Mouse (Mus musculus) limb, embryonic 14.5 days (tissue): ENCODE results near the gene Dnah2. TPM values are rescaled to one million over a fixed set of nuclear protein-coding genes. Genes with fewer than 3 reads are reported as not detected.

Experiments used
- ATAC-seq: fragments of 200-750 bp; cut with Nextera tagmentation; 2 replicates; pipeline ENCODE4 v1.8.0; 2017; ENCODE audit warnings: low read depth, moderate number of reproducible peaks, moderate TSS enrichment; ENCODE audit not compliant: low FRiP score
- DNase-seq: peaks from one replicate; pipeline ENCODE4 v3.0.0-alpha.2; 2015; ENCODE audit warnings: low spot score
- H3K27ac ChIP-seq: fragments of 300-500 bp; sonication (generic); replicated peaks from 2 replicates; pipeline ENCODE4 v1.5.1; 2014; ENCODE audit warnings: low read depth, mild to moderate bottlenecking, low read length, moderate library complexity, mixed read lengths
- H3K27me3 ChIP-seq: fragments of 300-500 bp; sonication (generic); 2 replicates; pipeline ENCODE4 v1.6.1; 2014; ENCODE audit warnings: low read length, mixed read lengths; ENCODE audit not compliant: control insufficient read depth, insufficient read depth
- H3K36me3 ChIP-seq: fragments of 300-500 bp; sonication (generic); 2 replicates; pipeline ENCODE4 v1.6.1; 2014; ENCODE audit warnings: mild to moderate bottlenecking, low read length, moderate library complexity, mixed read lengths; ENCODE audit not compliant: control insufficient read depth, insufficient read depth
- H3K4me1 ChIP-seq: fragments of 300-500 bp; sonication (generic); 2 replicates; pipeline ENCODE4 v1.6.1; 2014; ENCODE audit warnings: antibody characterized with exemption, low read length, mixed read lengths; ENCODE audit not compliant: control insufficient read depth, insufficient read depth
- H3K4me2 ChIP-seq: fragments of 300-500 bp; sonication (generic); replicated peaks from 2 replicates; pipeline ENCODE4 v1.6.1; 2014; ENCODE audit warnings: low read depth, mild to moderate bottlenecking, low read length, moderate library complexity; ENCODE audit not compliant: severe bottlenecking
- H3K4me3 ChIP-seq: fragments of 300-500 bp; sonication (generic); replicated peaks from 2 replicates; pipeline ENCODE4 v1.5.1; 2014; ENCODE audit warnings: low read length
- H3K9ac ChIP-seq: fragments of 300-500 bp; sonication (generic); 2 replicates; pipeline ENCODE4 v1.6.1; 2014; ENCODE audit warnings: mild to moderate bottlenecking, low read depth, low read length, moderate library complexity; ENCODE audit not compliant: severe bottlenecking
- H3K9me3 ChIP-seq: fragments of 300-500 bp; sonication (generic); 2 replicates; pipeline ENCODE4 v1.6.1; 2016; ENCODE audit warnings: low read length; ENCODE audit not compliant: control insufficient read depth
- POLR2A ChIP-seq: fragments of 200-500 bp; IDR thresholded peaks from 2 replicates; pipeline ENCODE4 v1.8.0; 2012; ENCODE audit warnings: inconsistent platforms, mild to moderate bottlenecking, moderate library complexity, borderline replicate concordance; ENCODE audit not compliant: insufficient read depth, insufficient read length; ENCODE audit errors: extremely low read depth
- WGBS: fragments of 180-500 bp; shearing (Covaris S2); extraction: QIAGEN DNeasy Blood & Tissue Kit; methylation state at CpG from one replicate; pipeline ENCODE4 v1.1.7; 2014; 5-methylcytosine and 5-hydroxymethylcytosine counted together
- polyA plus RNA-seq, 2 experiments: library from polyadenylated mRNA; depleted of rRNA in 1 of 2; stranded (reverse) in 1 of 2; unstranded in 1 of 2; fragments of >200 nt; fragmentation: Nextera tagmentation in 1 of 2; extraction: Ambion mirVana in 1 of 2; gene quantifications; 2 replicates each; pipeline versions ENCODE4 v1.2.1 to v1.2.3; 2012 to 2014

Gene Dnah2
- polyA plus RNA-seq, 2 experiments, result 4.2 to 4.7 TPM

- ATAC-seq (no peak), DNase-seq (no peak)
- Histone ChIP-seq H3K4me1 (peaks cover 18% of the 10 kb centered on the region), H3K9ac (no peak overlapping the region), H3K4me3 (no peak overlapping the region), H3K27me3 (peaks cover 12% of the 10 kb centered on the region; the same call in 1 of the 2 replicates), H3K9me3 (no peaks in the 10 kb centered on the region), H3K36me3 (no peaks in the 10 kb centered on the region), H3K27ac (no peak overlapping the region), H3K4me2 (no peak overlapping the region)
- no peak for TF ChIP-seq POLR2A
- WGBS, result 84% methylated on average over 10 of the region's 10 CpGs
Measured at GRCm38 (mm10) chr11:69422842-69423241, 126.1 kb downstream of the Dnah2 start.

GRCm38 (mm10) chr11:69421131-69421977 lies 127.6 kb downstream of the Dnah2 start:
- WGBS, result 18% methylated on average over 25 of the region's 25 CpGs
- DNase-seq, result no peak

GRCm38 (mm10) chr11:69420554-69421000 lies 128.3 kb downstream of the Dnah2 start:
- Histone ChIP-seq H3K27ac (no peak overlapping the region), H3K9ac (peak overlapping the region; percentile 21; the same call in 1 of the 2 replicates)
- no peak for DNase-seq

More at GRCm38 (mm10) chr11:69421131-69421977, 127.6 kb downstream of the Dnah2 start:
- Histone ChIP-seq H3K9me3 (no peaks in the 10 kb centered on the region), H3K36me3 (no peaks in the 10 kb centered on the region), H3K9ac (no peak overlapping the region), H3K4me3 (peak overlapping the region; percentile 76; the same call in 1 of the 2 replicates), H3K27ac (no peak overlapping the region), H3K4me2 (no peak overlapping the region; the same call in 1 of the 2 replicates), H3K27me3 (peaks cover 12% of the 10 kb centered on the region; the same call in 1 of the 2 replicates), H3K4me1 (peaks cover 27% of the 10 kb centered on the region)
- no peak for TF ChIP-seq POLR2A
- ATAC-seq, result no peak

GRCm38 (mm10) chr11:69419813-69420553 lies 128.9 kb downstream of the Dnah2 start:
- Histone ChIP-seq H3K9ac (peak overlapping the region; percentile 21), H3K27ac (peak overlapping the region; percentile 82), H3K36me3 (no peaks in the 10 kb centered on the region), H3K4me2 (peak overlapping the region; percentile 81), H3K4me1 (peaks cover 27% of the 10 kb centered on the region), H3K9me3 (no peaks in the 10 kb centered on the region), H3K4me3 (peak overlapping the region; percentile 76), H3K27me3 (peaks cover 12% of the 10 kb centered on the region; the same call in 1 of the 2 replicates)
- no peak for ATAC-seq
- WGBS, result under 1% methylated on average over 20 of the region's 31 CpGs
- DNase-seq, result peak; percentile 38
- TF ChIP-seq POLR2A, result no peak

More at GRCm38 (mm10) chr11:69420554-69421000, 128.3 kb downstream of the Dnah2 start:
- ATAC-seq, result no peak
- WGBS, result 12% methylated on average over 10 of the region's 10 CpGs
- Histone ChIP-seq H3K4me2 (peak overlapping the region; percentile 81), H3K36me3 (no peaks in the 10 kb centered on the region), H3K4me3 (peak overlapping the region; percentile 76), H3K4me1 (peaks cover 27% of the 10 kb centered on the region), H3K27me3 (peaks cover 12% of the 10 kb centered on the region; the same call in 1 of the 2 replicates), H3K9me3 (no peaks in the 10 kb centered on the region)
- TF ChIP-seq POLR2A, result no peak

GRCm38 (mm10) chr11:69419443-69419812 lies 129.5 kb downstream of the Dnah2 start:
- Histone ChIP-seq H3K9me3 (no peaks in the 10 kb centered on the region), H3K9ac (peak overlapping the region; percentile 21), H3K4me1 (peaks cover 32% of the 10 kb centered on the region), H3K27ac (peak overlapping the region; percentile 82), H3K4me2 (peak overlapping the region; percentile 81), H3K27me3 (peaks cover 12% of the 10 kb centered on the region; the same call in 1 of the 2 replicates), H3K4me3 (peak overlapping the region; percentile 76), H3K36me3 (no peaks in the 10 kb centered on the region)
- WGBS, result under 1% methylated on average over 19 of the region's 19 CpGs
- ATAC-seq, result no peak
- DNase-seq, result peak; percentile 14
- no peak for TF ChIP-seq POLR2A
